Mouse (Mus musculus) midbrain, embryonic 12.5 days (tissue): ENCODE data around the gene A430078G23Rik. TPM values are rescaled to one million over a fixed set of nuclear protein-coding genes. Genes with fewer than 3 reads are reported as not detected.

Source experiments
- ATAC-seq: fragments of 200-750 bp; cut with Nextera tagmentation; 2 replicates; pipeline ENCODE4 v1.8.0; 2017; ENCODE audit warnings: low read depth, moderate TSS enrichment, moderate library complexity; ENCODE audit not compliant: low FRiP score
- H3K27ac ChIP-seq: fragments of 300-500 bp; sonication (generic); replicated peaks from 2 replicates; pipeline ENCODE4 v1.5.1; 2016; ENCODE audit warnings: mild to moderate bottlenecking
- H3K27me3 ChIP-seq: fragments of 300-500 bp; sonication (generic); 2 replicates; pipeline ENCODE4 v1.6.1; 2016; ENCODE audit warnings: mild to moderate bottlenecking
- H3K36me3 ChIP-seq: fragments of 300-500 bp; sonication (generic); 2 replicates; pipeline ENCODE4 v1.6.1; 2016
- H3K4me1 ChIP-seq: fragments of 300-500 bp; sonication (generic); 2 replicates; pipeline ENCODE4 v1.6.1; 2016
- H3K4me2 ChIP-seq: fragments of 300-500 bp; sonication (generic); replicated peaks from 2 replicates; pipeline ENCODE4 v1.6.1; 2016; ENCODE audit warnings: mild to moderate bottlenecking, moderate library complexity
- H3K4me3 ChIP-seq: fragments of 300-500 bp; sonication (generic); 2 replicates; pipeline ENCODE4 v1.5.1; 2016; ENCODE audit warnings: mild to moderate bottlenecking
- H3K9ac ChIP-seq: fragments of 300-500 bp; sonication (generic); replicated peaks from 2 replicates; pipeline ENCODE4 v1.6.1; 2016; ENCODE audit warnings: mild to moderate bottlenecking, moderate library complexity
- H3K9me3 ChIP-seq: fragments of 300-500 bp; sonication (generic); 2 replicates; pipeline ENCODE4 v1.6.1; 2016; ENCODE audit warnings: mild to moderate bottlenecking
- WGBS: fragments of 180-500 bp; shearing (Covaris S2); methylation state at CpG from one replicate; pipeline ENCODE4 v1.1.7; 2016; 5-methylcytosine and 5-hydroxymethylcytosine counted together
- polyA plus RNA-seq: library from polyadenylated mRNA; unstranded; fragments of >200 nt; fragmentation: Nextera tagmentation; extraction: Ambion mirVana; gene quantifications from 2 replicates; pipeline ENCODE4 v1.2.1, GENCODE M21; 2016

Gene A430078G23Rik
- polyA plus RNA-seq, 1 experiment from 2014 or later, result not detected

- no peaks in the 10 kb centered on the region for H3K27me3 ChIP-seq
- peaks cover 45% of the 10 kb centered on the region for H3K4me1 ChIP-seq
- H3K27ac ChIP-seq, result peak overlapping the region; percentile 54
- ATAC-seq, result peak; percentile 13; the same call in 1 of the 2 replicates
- no peaks in the 10 kb centered on the region for H3K9me3 ChIP-seq
- H3K36me3 ChIP-seq, result no peaks in the 10 kb centered on the region
- H3K9ac ChIP-seq, result no peak overlapping the region
- H3K4me3 ChIP-seq, result no peak overlapping the region
- 23% methylated on average over 4 of the region's 4 CpGs for WGBS
- no peak overlapping the region for H3K4me2 ChIP-seq
These were observed 63.6 kb downstream of the A430078G23Rik start for GRCm38 (mm10) chr8:3416846-3417245.

- H3K4me2 ChIP-seq, result peak overlapping the region; percentile 10; the same call in 1 of the 2 replicates
- WGBS, result 2% methylated on average over 8 of the region's 8 CpGs
- H3K4me3 ChIP-seq, result no peak overlapping the region
- H3K9me3 ChIP-seq, result no peaks in the 10 kb centered on the region
- no peaks in the 10 kb centered on the region for H3K36me3 ChIP-seq
- peaks cover 45% of the 10 kb centered on the region for H3K4me1 ChIP-seq
- H3K27ac ChIP-seq, result peak overlapping the region; percentile 65
- peak; percentile 70 for ATAC-seq
- no peaks in the 10 kb centered on the region for H3K27me3 ChIP-seq
- H3K9ac ChIP-seq, result no peak overlapping the region
These were observed 64.2 kb downstream of the A430078G23Rik start for GRCm38 (mm10) chr8:3417455-3417854.

- H3K4me3 ChIP-seq, result no peak overlapping the region
- peaks cover 45% of the 10 kb centered on the region for H3K4me1 ChIP-seq
- WGBS, result 64% methylated on average over 1 of the region's 1 CpGs
- H3K36me3 ChIP-seq, result no peaks in the 10 kb centered on the region
- H3K9me3 ChIP-seq, result no peaks in the 10 kb centered on the region
- no peak for ATAC-seq
- peak overlapping the region; percentile 65; the same call in 1 of the 2 replicates for H3K27ac ChIP-seq
- no peak overlapping the region for H3K9ac ChIP-seq
- H3K27me3 ChIP-seq, result no peaks in the 10 kb centered on the region
- peak overlapping the region; percentile 10; the same call in 1 of the 2 replicates for H3K4me2 ChIP-seq
These were observed 64.9 kb downstream of the A430078G23Rik start for GRCm38 (mm10) chr8:3418101-3418500.

DNA sequence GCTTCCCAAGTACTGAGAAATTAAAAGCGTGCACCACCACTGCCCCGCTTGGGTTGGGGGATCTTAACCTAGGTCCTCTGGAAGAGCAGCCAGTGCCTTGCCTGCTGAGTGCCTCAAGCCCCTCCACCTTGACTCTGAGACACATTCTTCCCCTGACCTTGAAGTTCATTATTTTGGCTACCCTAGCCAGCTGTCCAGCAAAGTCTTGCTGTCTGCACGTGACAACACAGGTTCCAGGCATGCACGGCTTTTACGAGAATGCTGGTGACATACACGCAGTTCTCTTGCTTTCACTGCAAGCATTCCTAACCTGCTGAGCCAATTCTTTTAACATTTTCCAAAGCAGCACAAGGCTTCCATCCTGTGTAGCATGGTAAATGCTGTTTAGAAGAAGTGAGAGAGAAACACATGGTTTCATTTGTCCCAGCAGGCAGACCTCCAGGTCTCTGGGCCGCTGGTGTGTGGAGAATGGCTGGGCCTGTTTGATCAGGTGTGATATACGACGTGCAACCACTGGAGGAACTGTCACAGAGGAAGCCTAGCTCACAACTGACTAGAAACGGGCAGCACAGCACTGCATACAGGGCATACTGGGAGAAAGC is 67.0 kb downstream of the A430078G23Rik start:
- Histone ChIP-seq H3K27me3 (no peaks in the 10 kb centered on the region), H3K4me1 (peaks cover 32% of the 10 kb centered on the region), H3K9ac (no peak overlapping the region), H3K4me2 (no peak overlapping the region), H3K27ac (no peak overlapping the region), H3K4me3 (no peak overlapping the region), H3K36me3 (no peaks in the 10 kb centered on the region), H3K9me3 (no peaks in the 10 kb centered on the region)
- ATAC-seq, result no peak
- WGBS, result 89% methylated on average over 10 of the region's 10 CpGs

DNA sequence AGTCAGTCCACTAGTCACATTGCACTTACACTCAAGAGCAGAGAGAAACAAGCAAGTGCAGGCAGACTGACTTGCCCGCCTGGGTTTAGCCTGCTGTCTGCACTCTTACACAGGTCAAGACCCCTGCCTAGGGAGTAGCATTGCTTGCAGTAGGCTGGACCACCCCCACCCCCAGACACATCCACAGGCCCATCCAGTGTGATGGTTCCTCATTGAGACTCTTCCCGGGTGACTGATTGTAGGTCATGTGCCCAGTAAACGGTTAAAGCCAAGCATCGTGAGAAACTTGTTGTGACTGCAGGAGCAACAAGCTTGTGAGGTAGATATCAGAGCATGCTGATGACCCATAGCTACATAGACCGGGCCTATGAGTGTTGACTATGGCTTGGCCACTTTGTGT is 68.3 kb downstream of the A430078G23Rik start:
- Histone ChIP-seq H3K27me3 (no peaks in the 10 kb centered on the region), H3K9ac (no peak overlapping the region), H3K27ac (no peak overlapping the region), H3K9me3 (no peaks in the 10 kb centered on the region), H3K36me3 (no peaks in the 10 kb centered on the region), H3K4me2 (no peak overlapping the region), H3K4me1 (peaks cover 19% of the 10 kb centered on the region), H3K4me3 (no peak overlapping the region)
- 91% methylated on average over 5 of the region's 5 CpGs for WGBS
- ATAC-seq, result no peak

DNA sequence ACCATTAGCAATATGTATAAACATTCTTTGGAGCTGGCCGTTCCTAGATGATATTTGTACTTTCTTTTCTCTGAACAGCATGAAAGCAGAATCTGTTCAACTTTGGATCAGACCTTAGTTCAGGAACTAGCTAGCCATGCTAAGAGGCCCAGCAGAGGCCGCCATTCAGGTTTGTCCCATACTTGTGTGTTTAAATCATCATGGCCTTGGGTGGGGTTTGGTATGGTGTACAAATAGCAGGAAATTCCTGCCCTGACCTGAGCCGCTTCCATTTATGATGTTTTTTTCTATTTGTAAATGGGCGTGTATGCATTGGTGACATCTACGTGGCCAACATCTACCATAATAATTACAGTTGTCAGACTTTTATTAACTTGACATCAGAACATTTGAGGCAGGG is 72.0 kb downstream of the A430078G23Rik start:
- Histone ChIP-seq H3K27ac (no peak overlapping the region), H3K4me3 (no peak overlapping the region), H3K9ac (no peak overlapping the region), H3K36me3 (peaks cover 12% of the 10 kb centered on the region), H3K4me1 (no peaks in the 10 kb centered on the region), H3K9me3 (no peaks in the 10 kb centered on the region), H3K27me3 (no peaks in the 10 kb centered on the region), H3K4me2 (no peak overlapping the region)
- ATAC-seq, result no peak
- 94% methylated on average over 5 of the region's 5 CpGs for WGBS

- Histone ChIP-seq H3K4me1 (no peaks in the 10 kb centered on the region), H3K27me3 (no peaks in the 10 kb centered on the region), H3K36me3 (peaks cover 21% of the 10 kb centered on the region), H3K9me3 (no peaks in the 10 kb centered on the region), H3K4me3 (no peak overlapping the region), H3K9ac (no peak overlapping the region), H3K27ac (no peak overlapping the region), H3K4me2 (no peak overlapping the region)
- ATAC-seq, result no peak
- WGBS, result 91% methylated on average over 3 of the region's 3 CpGs
These were observed 73.0 kb downstream of the A430078G23Rik start for GRCm38 (mm10) chr8:3426211-3426610.

DNA sequence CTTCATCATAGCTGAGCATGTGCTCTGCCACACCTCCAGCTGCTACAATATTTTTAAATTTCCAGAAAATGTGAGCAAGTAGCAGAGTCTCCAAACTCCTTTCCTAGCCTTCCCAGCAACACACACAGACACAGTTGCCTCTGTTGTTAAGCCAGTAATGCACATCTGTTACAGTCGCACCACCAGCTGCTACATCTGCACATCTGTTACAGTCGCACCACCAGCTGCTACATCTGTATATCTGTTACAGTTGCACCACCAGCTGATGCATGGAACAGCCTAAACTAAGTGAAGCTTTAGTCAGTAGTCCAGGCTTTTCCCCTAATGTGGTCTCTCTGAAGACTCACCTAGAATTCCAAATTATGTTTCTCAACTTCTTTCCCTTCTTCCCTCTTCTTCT is 75.2 kb downstream of the A430078G23Rik start:
- no peaks in the 10 kb centered on the region for H3K4me1 ChIP-seq
- WGBS, result 84% methylated on average over 2 of the region's 2 CpGs
- no peak overlapping the region for H3K4me3 ChIP-seq
- H3K36me3 ChIP-seq, result peaks cover 42% of the 10 kb centered on the region
- no peak overlapping the region for H3K4me2 ChIP-seq
- no peaks in the 10 kb centered on the region for H3K9me3 ChIP-seq
- no peak overlapping the region for H3K27ac ChIP-seq
- ATAC-seq, result no peak
- no peak overlapping the region for H3K9ac ChIP-seq
- H3K27me3 ChIP-seq, result no peaks in the 10 kb centered on the region

GRCm38 (mm10) chr8:3429966-3430365 is 76.8 kb downstream of the A430078G23Rik start:
- no peaks in the 10 kb centered on the region for H3K27me3 ChIP-seq
- H3K4me3 ChIP-seq, result no peak overlapping the region
- ATAC-seq, result no peak
- no peak overlapping the region for H3K9ac ChIP-seq
- no peak overlapping the region for H3K4me2 ChIP-seq
- no peaks in the 10 kb centered on the region for H3K4me1 ChIP-seq
- H3K36me3 ChIP-seq, result peaks cover 55% of the 10 kb centered on the region
- H3K9me3 ChIP-seq, result no peaks in the 10 kb centered on the region
- no peak overlapping the region for H3K27ac ChIP-seq
- 86% methylated on average over 2 of the region's 2 CpGs for WGBS

DNA sequence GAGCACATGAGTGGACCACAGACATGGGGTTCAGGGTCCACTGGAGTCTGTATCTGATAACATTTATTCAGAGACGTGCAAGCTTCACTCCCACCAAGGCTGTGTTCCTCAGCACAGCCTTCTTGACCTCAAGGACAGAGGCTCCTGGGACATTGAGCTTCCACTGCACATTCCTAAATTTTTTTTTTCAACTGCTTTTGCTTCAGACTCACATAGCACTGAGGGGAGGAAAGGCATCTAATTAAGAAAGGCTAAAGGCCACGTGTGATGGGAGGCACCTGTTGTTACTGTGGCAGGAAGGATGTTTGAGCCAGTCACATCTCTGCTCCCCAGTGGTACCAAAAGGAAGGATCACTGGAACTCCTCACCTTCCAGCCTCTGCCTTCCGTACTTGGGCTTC is 77.9 kb downstream of the A430078G23Rik start:
- Histone ChIP-seq H3K27me3 (no peaks in the 10 kb centered on the region), H3K4me3 (no peak overlapping the region), H3K9ac (no peak overlapping the region), H3K9me3 (no peaks in the 10 kb centered on the region), H3K4me1 (no peaks in the 10 kb centered on the region), H3K27ac (no peak overlapping the region), H3K36me3 (peaks cover 64% of the 10 kb centered on the region), H3K4me2 (no peak overlapping the region)
- no peak for ATAC-seq
- 83% methylated on average over 3 of the region's 3 CpGs for WGBS

DNA sequence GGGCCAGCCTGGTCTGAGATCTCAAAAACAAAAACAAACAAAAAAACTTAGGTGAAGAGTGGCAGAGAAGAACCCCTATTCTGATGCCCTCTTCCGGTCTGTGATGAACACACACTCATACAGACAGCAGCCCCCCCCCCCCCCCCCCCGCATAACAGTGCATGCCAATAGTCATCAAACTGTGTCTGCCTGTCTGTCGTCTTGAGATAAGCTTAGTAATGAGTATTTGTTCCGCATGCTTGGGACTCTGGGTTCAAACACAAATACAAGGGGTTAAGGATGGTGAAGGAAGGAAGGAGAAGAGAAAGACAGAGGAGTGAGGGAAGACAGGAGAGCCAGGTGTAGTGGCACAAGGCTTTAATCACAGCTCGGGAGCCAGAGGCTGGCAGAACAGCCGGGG is 83.3 kb downstream of the A430078G23Rik start:
- Histone ChIP-seq H3K4me1 (no peaks in the 10 kb centered on the region), H3K4me3 (no peak overlapping the region), H3K27ac (no peak overlapping the region), H3K36me3 (peaks cover 93% of the 10 kb centered on the region), H3K4me2 (no peak overlapping the region), H3K27me3 (no peaks in the 10 kb centered on the region), H3K9ac (no peak overlapping the region), H3K9me3 (no peaks in the 10 kb centered on the region)
- 78% methylated on average over 6 of the region's 6 CpGs for WGBS
- no peak for ATAC-seq

DNA sequence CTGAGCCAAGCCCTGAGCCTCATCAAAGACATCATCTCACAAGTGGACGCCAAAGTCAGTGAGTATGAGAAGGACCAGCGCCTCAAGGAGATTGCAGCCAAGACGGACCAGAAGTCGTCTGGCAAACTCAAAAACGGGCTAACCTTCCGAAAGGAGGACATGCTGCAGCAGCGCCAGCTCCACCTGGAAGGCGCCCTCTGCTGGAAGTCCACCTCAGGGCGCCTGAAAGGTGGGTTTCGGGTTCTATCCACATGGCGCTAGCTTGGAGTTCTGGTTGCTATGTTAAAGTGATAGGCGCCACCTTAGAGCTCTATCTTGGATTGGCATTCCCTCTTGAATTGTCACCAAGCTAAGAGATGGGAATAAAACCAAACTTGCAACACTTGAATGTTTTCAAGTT is 86.3 kb downstream of the A430078G23Rik start:
- no peak overlapping the region for H3K9ac ChIP-seq
- WGBS, result 82% methylated on average over 12 of the region's 12 CpGs
- no peaks in the 10 kb centered on the region for H3K4me1 ChIP-seq
- no peaks in the 10 kb centered on the region for H3K9me3 ChIP-seq
- no peak for ATAC-seq
- H3K36me3 ChIP-seq, result peaks cover 74% of the 10 kb centered on the region
- no peaks in the 10 kb centered on the region for H3K27me3 ChIP-seq
- no peak overlapping the region for H3K27ac ChIP-seq
- no peak overlapping the region for H3K4me2 ChIP-seq
- H3K4me3 ChIP-seq, result no peak overlapping the region
